Mouse (Mus musculus) monocyte, adult 2 months (primary cell): ENCODE measurements around the gene Larp1.
A peak's percentile ranks its signal among the peaks of the same experiment; 100 is the strongest.

Experiments
- DNase-seq, 2 experiments: peaks; one replicate each; pipeline ENCODE4 v3.0.0; 2022; ENCODE audit warnings: low spot score in 2 of 2, low read depth in 1 of 2

Larp1 gene

GRCm38 (mm10) chr11:58009051-58009515 is at the start of gene Larp1:
Larp1 (plus strand) TSS chr11:58009064.
- DNase-seq: no peak

- DNase-seq: no peak
Measured at GRCm38 (mm10) chr11:57959924-57960323, 48.9 kb upstream of the Larp1 start.

DNA sequence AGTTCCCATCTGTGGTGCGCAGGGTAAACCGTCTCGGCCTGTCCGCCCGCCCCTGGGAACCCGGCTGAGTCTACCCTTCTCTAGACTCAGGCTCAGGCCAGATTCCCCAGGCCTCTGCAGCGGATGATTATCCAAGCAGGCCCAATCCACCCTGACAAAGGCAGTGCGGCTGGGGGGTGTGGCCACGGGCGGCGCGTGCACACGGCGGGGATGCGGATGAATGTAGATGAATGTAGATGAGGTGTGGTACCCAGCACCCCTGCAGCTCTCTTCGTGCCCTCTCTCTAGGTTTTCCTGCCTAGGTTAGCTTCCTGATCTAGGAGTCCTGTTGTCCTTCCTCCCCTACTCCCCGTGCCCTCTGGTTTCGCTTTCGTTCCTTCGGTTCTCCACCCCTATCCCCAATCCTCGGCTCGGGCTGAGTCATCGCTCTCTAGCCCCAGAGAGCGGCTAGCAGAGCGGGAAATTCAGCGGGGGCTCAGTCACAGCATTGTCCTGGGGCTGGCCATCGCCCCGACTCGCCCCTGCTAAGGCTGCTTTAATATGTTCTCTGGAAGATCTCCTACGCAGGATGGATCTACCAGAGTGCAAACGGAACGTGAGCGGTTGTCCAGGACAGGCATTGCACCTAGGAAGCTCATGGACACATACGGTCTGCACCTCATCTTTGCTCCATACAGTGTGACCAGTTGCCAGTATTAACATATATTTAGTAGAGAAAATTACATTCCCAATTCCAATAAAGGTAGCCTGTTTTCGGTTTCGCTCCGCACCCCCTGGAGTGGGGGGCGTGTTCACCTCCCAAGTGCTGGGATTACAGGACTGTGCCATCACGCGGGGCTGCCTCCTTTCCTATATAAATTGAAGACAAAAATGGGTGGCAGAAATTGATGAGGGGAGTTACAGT is 46.2 kb upstream of the Larp1 start:
- peak; percentile 50 to 54 for DNase-seq

DNA sequence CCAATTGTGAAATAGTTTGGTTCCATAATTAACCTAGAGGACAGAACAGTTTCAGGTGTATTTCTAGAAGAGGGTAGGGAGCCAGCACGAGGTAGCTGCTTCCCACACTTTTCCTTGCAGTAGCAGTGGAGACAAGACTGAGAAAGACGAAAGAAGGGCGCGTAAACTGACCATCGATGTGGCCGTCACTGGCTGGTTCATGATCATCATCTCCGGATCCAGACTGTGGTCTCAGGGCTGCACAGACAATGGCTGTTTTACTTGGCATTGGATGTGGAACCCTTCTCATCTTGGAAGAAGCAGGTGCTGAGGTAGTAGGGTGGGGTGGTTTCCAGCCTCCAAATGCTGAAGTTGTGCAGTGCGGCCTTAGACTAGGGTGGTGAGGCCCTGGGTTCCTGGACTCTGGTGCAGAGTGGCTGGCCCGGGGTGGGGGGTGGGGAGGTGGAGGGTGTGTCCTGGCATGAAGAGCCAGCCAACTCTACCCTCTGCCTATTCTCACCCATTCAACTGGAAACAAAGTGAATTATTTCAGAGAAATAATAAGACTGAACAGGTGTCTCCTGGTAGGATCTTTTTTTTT is 45.5 kb upstream of the Larp1 start:
- no peak for DNase-seq

DNA sequence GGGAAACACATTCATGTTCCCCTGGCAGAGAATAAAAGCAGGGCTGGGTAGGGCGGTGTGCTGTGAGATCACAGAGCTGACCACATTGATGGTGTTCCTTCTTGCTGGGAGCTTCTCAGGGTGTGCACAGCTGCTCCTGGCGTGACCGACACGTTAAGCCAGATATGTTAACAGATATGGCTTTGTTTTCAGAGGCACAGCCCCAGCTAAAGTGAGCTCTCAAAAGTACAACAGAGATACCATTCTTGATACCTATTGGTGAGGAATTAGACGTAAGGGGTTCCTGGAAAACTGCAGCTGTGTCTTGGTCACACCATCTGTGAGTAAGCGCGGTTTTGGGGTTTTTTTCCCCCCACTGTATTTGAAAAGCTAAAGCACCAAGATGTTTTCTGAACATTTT is 42.2 kb upstream of the Larp1 start:
- DNase-seq: no peak

DNA sequence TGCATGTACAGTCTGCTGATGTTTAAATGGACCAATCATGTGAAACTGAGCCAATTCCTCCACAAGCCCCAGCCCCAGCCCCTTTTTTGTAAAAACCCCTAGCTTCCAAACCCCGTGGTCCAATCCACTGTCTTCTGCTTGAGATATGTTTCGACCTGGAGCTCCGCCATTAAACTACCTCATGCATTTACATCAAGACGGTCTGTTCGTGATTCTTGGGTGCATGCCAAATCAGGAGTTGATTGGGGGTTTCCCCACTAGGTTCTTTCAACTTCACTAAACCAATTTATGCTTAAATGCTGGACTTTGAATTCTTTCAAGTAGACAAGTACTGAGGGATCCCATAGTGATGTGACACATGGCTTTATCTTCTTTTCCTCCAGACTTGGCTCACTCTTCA is 40.6 kb upstream of the Larp1 start:
- no peak for DNase-seq

GRCm38 (mm10) chr11:57970541-57970940 is 38.3 kb upstream of the Larp1 start:
- no peak for DNase-seq

- no peak for DNase-seq
Measured at GRCm38 (mm10) chr11:57973001-57973912, 35.6 kb upstream of the Larp1 start.

- DNase-seq: no peak
Measured at GRCm38 (mm10) chr11:57973913-57974234, 35.0 kb upstream of the Larp1 start.

DNA sequence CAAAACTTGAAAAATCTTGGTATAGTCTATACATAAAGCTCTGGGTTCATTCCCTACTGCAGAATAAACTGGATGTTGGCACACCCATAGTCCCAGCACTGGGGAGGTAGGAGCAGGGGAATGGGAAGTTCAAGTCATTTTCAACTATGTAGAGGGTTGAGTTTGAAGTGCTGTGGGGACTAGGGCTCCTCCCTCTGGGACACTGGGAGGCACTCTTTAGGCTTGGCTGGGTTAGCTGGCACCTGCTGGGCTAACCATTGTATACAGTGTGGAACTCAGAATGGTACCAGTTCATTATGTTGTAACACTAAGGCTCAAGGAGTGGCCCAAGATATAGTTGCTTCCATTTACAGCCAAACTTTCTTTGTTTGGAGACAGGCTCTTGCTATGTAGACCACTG is 33.0 kb upstream of the Larp1 start:
- no peak for DNase-seq

GRCm38 (mm10) chr11:57977681-57978080 is 31.2 kb upstream of the Larp1 start:
- DNase-seq: no peak

GRCm38 (mm10) chr11:57979621-57980020 is 29.2 kb upstream of the Larp1 start:
- no peak for DNase-seq

GRCm38 (mm10) chr11:57981083-57981809 is 27.6 kb upstream of the Larp1 start:
- no peak for DNase-seq

GRCm38 (mm10) chr11:57983480-57984342 is 25.2 kb upstream of the Larp1 start:
- no peak for DNase-seq

GRCm38 (mm10) chr11:57984343-57984666 is 24.6 kb upstream of the Larp1 start:
- DNase-seq: no peak

GRCm38 (mm10) chr11:57985485-57985884 is 23.4 kb upstream of the Larp1 start:
- DNase-seq: no peak

- no peak for DNase-seq
Measured at GRCm38 (mm10) chr11:57986053-57986452, 22.8 kb upstream of the Larp1 start.

GRCm38 (mm10) chr11:57986456-57986855 is 22.4 kb upstream of the Larp1 start:
- no peak for DNase-seq

- DNase-seq: no peak
Measured at GRCm38 (mm10) chr11:57986861-57987260, 22.0 kb upstream of the Larp1 start.

DNA sequence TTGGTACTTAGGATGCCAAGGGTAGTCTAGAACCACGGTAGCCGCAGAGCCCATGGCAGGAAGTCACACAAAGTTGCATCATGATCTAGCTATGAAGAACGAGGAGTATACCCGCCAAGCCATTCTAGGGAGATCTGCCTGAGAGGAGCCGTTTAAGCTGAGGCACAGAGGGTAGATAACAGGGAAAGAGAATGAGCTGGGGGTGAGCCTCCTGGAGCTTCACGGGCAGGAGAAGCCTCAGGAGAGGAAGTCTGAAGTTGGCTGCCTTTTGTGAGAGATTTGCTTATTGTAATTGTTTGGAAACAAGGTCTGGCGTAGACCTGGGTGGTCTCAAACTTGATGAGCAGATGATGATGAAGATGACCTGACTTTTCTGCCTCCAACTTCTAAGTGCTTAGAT is 10.7 kb upstream of the Larp1 start:
- no peak for DNase-seq
